Mouse (Mus musculus) CH12.LX (cell line): Measurements from ENCODE around the gene Xrn2.

ENCODE experiments used
- BHLHE40 ChIP-seq: IDR thresholded peaks from 2 replicates; pipeline ENCODE4 v1.6.1; 2011; ENCODE audit warnings: mild to moderate bottlenecking, low read depth, low read length, improper control_type of control experiment
- CHD1 ChIP-seq: IDR thresholded peaks from 2 replicates; pipeline ENCODE4 v1.6.1; 2012; ENCODE audit warnings: low read depth, low read length, improper control_type of control experiment, inconsistent platforms
- CTCF ChIP-seq, 2 experiments: IDR thresholded peaks in 1 of 2; conservative IDR thresholded peaks in 1 of 2; 2 replicates each; pipeline ENCODE4 v1.5.1; 2011 to 2012; ENCODE audit warnings: low read depth in 2 of 2, low read length in 2 of 2, improper control_type of control experiment in 1 of 2, inconsistent platforms in 1 of 2, mild to moderate bottlenecking in 1 of 2, moderate library complexity in 1 of 2
- JUN ChIP-seq: IDR thresholded peaks from 2 replicates; pipeline ENCODE4 v1.6.1; 2011; ENCODE audit warnings: low read depth, mild to moderate bottlenecking, low read length, improper control_type of control experiment, moderate library complexity; ENCODE audit not compliant: insufficient read depth
- KAT2A ChIP-seq: IDR thresholded peaks from 2 replicates; pipeline ENCODE4 v1.6.1; 2012; ENCODE audit warnings: low read length, improper control_type of control experiment, inconsistent platforms; ENCODE audit not compliant: insufficient replicate concordance
- MAZ ChIP-seq: IDR thresholded peaks from 2 replicates; pipeline ENCODE4 v1.6.1; 2012; ENCODE audit warnings: low read depth, mild to moderate bottlenecking, inconsistent platforms, low read length, improper control_type of control experiment, moderate library complexity
- MXI1 ChIP-seq: IDR thresholded peaks from 2 replicates; pipeline ENCODE4 v1.6.1; 2011; ENCODE audit warnings: mild to moderate bottlenecking, low read depth, low read length, improper control_type of control experiment
- POLR2A ChIP-seq: IDR thresholded peaks from 2 replicates; pipeline ENCODE4 v1.6.1; 2011; ENCODE audit warnings: low read depth, mild to moderate bottlenecking, improper control_type of control experiment, low read length
- POLR2AphosphoS2 ChIP-seq: IDR thresholded peaks from 2 replicates; pipeline ENCODE4 v1.6.1; 2011; ENCODE audit warnings: low read depth, low read length, improper control_type of control experiment
- TBP ChIP-seq: conservative IDR thresholded peaks from 2 replicates; pipeline ENCODE4 v1.6.1; 2011; ENCODE audit warnings: low read depth, low read length, improper control_type of control experiment
- USF2 ChIP-seq: conservative IDR thresholded peaks from 2 replicates; pipeline ENCODE4 v1.6.1; 2011; ENCODE audit warnings: low read depth, low read length, improper control_type of control experiment
- ZKSCAN1 ChIP-seq: IDR thresholded peaks from 2 replicates; pipeline ENCODE4 v1.6.1; 2012; ENCODE audit warnings: low read depth, inconsistent platforms, low read length, improper control_type of control experiment, borderline replicate concordance

DNA sequence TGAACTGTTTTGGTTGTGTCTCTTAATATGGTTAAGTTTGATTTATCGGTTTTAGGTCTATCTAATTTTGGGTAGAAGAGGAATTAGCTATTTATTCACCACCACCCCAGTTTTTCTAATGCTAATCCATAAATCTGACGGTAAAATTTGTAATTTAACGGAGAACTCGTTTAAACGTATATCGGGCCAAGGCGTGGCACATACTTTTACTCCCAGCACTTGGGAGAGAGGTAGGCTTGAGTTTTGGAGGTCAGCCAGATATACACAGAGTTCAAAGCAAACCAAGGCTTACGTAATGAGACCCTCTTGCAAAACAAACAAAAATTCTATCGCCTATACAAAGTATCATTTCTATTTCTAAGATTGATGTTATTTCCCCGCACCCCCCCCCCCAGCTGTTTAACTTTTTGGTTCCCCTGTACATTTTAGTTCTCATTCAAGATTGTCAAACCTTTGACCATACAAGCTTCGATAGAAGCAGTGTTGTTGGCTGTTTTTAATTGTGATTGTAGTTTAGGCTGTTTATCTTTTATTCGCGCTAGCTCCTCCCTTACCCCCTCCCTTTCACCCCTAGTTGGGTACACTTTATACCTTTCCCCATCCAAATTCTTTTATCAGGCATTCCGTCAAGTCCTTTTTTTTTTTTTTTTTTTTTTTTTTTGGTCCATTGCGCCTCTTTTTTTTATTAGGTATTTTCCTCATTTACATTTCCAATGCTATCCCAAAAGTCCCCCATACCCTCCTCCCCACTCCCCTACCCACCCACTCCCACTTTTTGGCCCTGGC is 1.5 kb downstream of the Xrn2 start:
- TF ChIP-seq CTCF (conservative IDR thresholded peaks at IDR 0.05 in 1 of 2, IDR thresholded peaks at IDR 0.05 in 1 of 2; ENCODE audit: low read depth in 2 of 2, low read length in 2 of 2), result no peak
- no peak for TF ChIP-seq POLR2A
- no peak for TF ChIP-seq BHLHE40
- TF ChIP-seq KAT2A, result no peak
- TF ChIP-seq USF2, result no peak
- TF ChIP-seq MAZ, result no peak
- TF ChIP-seq POLR2AphosphoS2, result no peak
- TF ChIP-seq JUN, result no peak
- no peak for TF ChIP-seq CHD1
- TF ChIP-seq MXI1, result no peak
- TF ChIP-seq ZKSCAN1, result no peak
- no peak for TF ChIP-seq TBP
